Mouse (Mus musculus) brown adipose tissue, adult 24 weeks (tissue): ENCODE measurements at regions not wholly inside any gene's neighbourhood (a gene's known extent, or its start where the extent isn't known, plus 50 kb on each side); places are given as distances from the start of the nearest gene placed in this dataset.

ENCODE experiments used
- H3K27ac ChIP-seq: fragments of 200-500 bp; replicated peaks from 2 replicates; pipeline ENCODE4 v1.5.1; 2012; ENCODE audit warnings: low read depth, mild to moderate bottlenecking, low read length
- H3K4me1 ChIP-seq: fragments of 200-500 bp; 2 replicates; pipeline ENCODE4 v1.6.1; 2012; ENCODE audit warnings: low read length, mixed read lengths; ENCODE audit not compliant: control insufficient read depth, insufficient read depth, insufficient read length
- H3K4me3 ChIP-seq: fragments of 200-500 bp; 2 replicates; pipeline ENCODE4 v1.5.1; 2012; ENCODE audit warnings: low read depth, mild to moderate bottlenecking, low read length, moderate library complexity; ENCODE audit not compliant: insufficient read depth

GRCm38 (mm10) chr13:83867831-83868473 is 354.1 kb upstream of the Tmem161b start:
- no peak overlapping the region for H3K4me3 ChIP-seq
- H3K4me1 ChIP-seq, result no peaks in the 10 kb centered on the region
- no peak overlapping the region for H3K27ac ChIP-seq

GRCm38 (mm10) chr13:83868922-83869321 is 353.2 kb upstream of the Tmem161b start:
- no peak overlapping the region for H3K4me3 ChIP-seq
- no peak overlapping the region for H3K27ac ChIP-seq
- no peaks in the 10 kb centered on the region for H3K4me1 ChIP-seq

- Histone ChIP-seq H3K4me1 (no peaks in the 10 kb centered on the region), H3K27ac (no peak overlapping the region), H3K4me3 (no peak overlapping the region)
These were observed 349.8 kb upstream of the Tmem161b start for GRCm38 (mm10) chr13:83872143-83872819.

- Histone ChIP-seq H3K27ac (no peak overlapping the region), H3K4me1 (no peaks in the 10 kb centered on the region)
These were observed 349.2 kb upstream of the Tmem161b start for GRCm38 (mm10) chr13:83872887-83873286.

GRCm38 (mm10) chr13:83879561-83879960 is 342.5 kb upstream of the Tmem161b start:
- H3K4me1 ChIP-seq, result no peaks in the 10 kb centered on the region
- no peak overlapping the region for H3K27ac ChIP-seq
- H3K4me3 ChIP-seq, result no peak overlapping the region

More at GRCm38 (mm10) chr13:83872887-83873286, 349.2 kb upstream of the Tmem161b start:
- H3K4me3 ChIP-seq, result no peak overlapping the region

- H3K27ac ChIP-seq, result no peak overlapping the region
- H3K4me3 ChIP-seq, result no peak overlapping the region
- H3K4me1 ChIP-seq, result no peaks in the 10 kb centered on the region
These were observed 341.8 kb upstream of the Tmem161b start for GRCm38 (mm10) chr13:83880305-83880704.

GRCm38 (mm10) chr13:83880772-83881171 is 341.3 kb upstream of the Tmem161b start:
- Histone ChIP-seq H3K27ac (no peak overlapping the region), H3K4me3 (no peak overlapping the region), H3K4me1 (no peaks in the 10 kb centered on the region)

- Histone ChIP-seq H3K27ac (no peak overlapping the region), H3K4me3 (no peak overlapping the region), H3K4me1 (no peaks in the 10 kb centered on the region)
These were observed 339.3 kb upstream of the Tmem161b start for GRCm38 (mm10) chr13:83882839-83883238.

GRCm38 (mm10) chr13:83883821-83884220 is 338.3 kb upstream of the Tmem161b start:
- Histone ChIP-seq H3K4me3 (no peak overlapping the region), H3K27ac (no peak overlapping the region), H3K4me1 (no peaks in the 10 kb centered on the region)

GRCm38 (mm10) chr13:83884226-83884625 is 337.9 kb upstream of the Tmem161b start:
- Histone ChIP-seq H3K4me3 (no peak overlapping the region), H3K4me1 (no peaks in the 10 kb centered on the region)

GRCm38 (mm10) chr13:83884766-83885543 is 337.1 kb upstream of the Tmem161b start:
- no peaks in the 10 kb centered on the region for H3K4me1 ChIP-seq
- H3K27ac ChIP-seq, result no peak overlapping the region
- H3K4me3 ChIP-seq, result no peak overlapping the region

More at GRCm38 (mm10) chr13:83884226-83884625, 337.9 kb upstream of the Tmem161b start:
- no peak overlapping the region for H3K27ac ChIP-seq

GRCm38 (mm10) chr13:83885729-83886128 is 336.4 kb upstream of the Tmem161b start:
- H3K4me3 ChIP-seq, result no peak overlapping the region
- H3K4me1 ChIP-seq, result no peaks in the 10 kb centered on the region
- no peak overlapping the region for H3K27ac ChIP-seq

- H3K27ac ChIP-seq, result no peak overlapping the region
- no peak overlapping the region for H3K4me3 ChIP-seq
- H3K4me1 ChIP-seq, result no peaks in the 10 kb centered on the region
These were observed 307.4 kb upstream of the Tmem161b start for GRCm38 (mm10) chr13:83914697-83915096.

- Histone ChIP-seq H3K4me3 (no peak overlapping the region), H3K4me1 (no peaks in the 10 kb centered on the region), H3K27ac (no peak overlapping the region)
These were observed 289.3 kb upstream of the Tmem161b start for GRCm38 (mm10) chr13:83932761-83933160.

- Histone ChIP-seq H3K27ac (no peak overlapping the region), H3K4me1 (no peaks in the 10 kb centered on the region), H3K4me3 (no peak overlapping the region)
These were observed 275.6 kb upstream of the Tmem161b start for GRCm38 (mm10) chr13:83946495-83946894.
